Mouse (Mus musculus) midbrain, embryonic 11.5 days (tissue): Measurements from ENCODE around the gene Kif20b. TPM values are rescaled to one million over a fixed set of nuclear protein-coding genes. Genes with fewer than 3 reads are reported as not detected.

Source experiments
- ATAC-seq: fragments of 200-750 bp; cut with Nextera tagmentation; 2 replicates; pipeline ENCODE4 v1.8.0; 2017; ENCODE audit warnings: moderate TSS enrichment, moderate library complexity; ENCODE audit not compliant: low FRiP score
- DNase-seq: peaks from one replicate; pipeline ENCODE4 v3.0.0; 2015; ENCODE audit warnings: low spot score; ENCODE audit errors: missing footprints
- H3K27ac ChIP-seq: fragments of 300-500 bp; sonication (generic); 2 replicates; pipeline ENCODE4 v1.5.1; 2014; ENCODE audit warnings: low read depth, low read length
- H3K27me3 ChIP-seq: fragments of 300-500 bp; sonication (generic); 2 replicates; pipeline ENCODE4 v1.6.1; 2014; ENCODE audit warnings: mild to moderate bottlenecking, low read length, moderate library complexity, mixed read lengths; ENCODE audit not compliant: control insufficient read depth, insufficient read depth
- H3K36me3 ChIP-seq: fragments of 300-500 bp; sonication (generic); 2 replicates; pipeline ENCODE4 v1.6.1; 2014; ENCODE audit warnings: mild to moderate bottlenecking, low read length, moderate library complexity, mixed read lengths; ENCODE audit not compliant: control insufficient read depth, insufficient read depth
- H3K4me1 ChIP-seq: fragments of 300-500 bp; sonication (generic); 2 replicates; pipeline ENCODE4 v1.6.1; 2014; ENCODE audit warnings: low read length; ENCODE audit not compliant: control insufficient read depth, insufficient read depth
- H3K4me2 ChIP-seq: fragments of 300-500 bp; sonication (generic); 2 replicates; pipeline ENCODE4 v1.6.1; 2014; ENCODE audit warnings: mild to moderate bottlenecking, moderate library complexity
- H3K4me3 ChIP-seq: fragments of 300-500 bp; sonication (generic); 2 replicates; pipeline ENCODE4 v1.5.1; 2014; ENCODE audit warnings: low read depth, low read length
- H3K9ac ChIP-seq: fragments of 300-500 bp; sonication (generic); 2 replicates; pipeline ENCODE4 v1.6.1; 2014; ENCODE audit warnings: low read length
- H3K9me3 ChIP-seq: fragments of 300-500 bp; sonication (generic); 2 replicates; pipeline ENCODE4 v1.6.1; 2016; ENCODE audit warnings: low read length; ENCODE audit not compliant: control insufficient read depth
- WGBS: fragments of 180-500 bp; shearing (Covaris S2); extraction: QIAGEN DNeasy Blood & Tissue Kit; methylation state at CpG from one replicate; pipeline ENCODE4 v1.1.7; 2014; 5-methylcytosine and 5-hydroxymethylcytosine counted together
- polyA plus RNA-seq: library from polyadenylated mRNA; unstranded; fragments of >200 nt; fragmentation: Nextera tagmentation; extraction: Ambion mirVana; gene quantifications from 2 replicates; pipeline ENCODE4 v1.2.1, GENCODE M21; 2014

The Kif20b gene
- polyA plus RNA-seq, 1 experiment from 2014 or later = 66.6 TPM

- WGBS = 87% methylated on average over 4 of the region's 4 CpGs
- no peaks in the 10 kb centered on the region for H3K36me3 ChIP-seq
Measured at GRCm38 (mm10) chr19:34886324-34886723, 35.8 kb upstream of the Kif20b start.

DNA sequence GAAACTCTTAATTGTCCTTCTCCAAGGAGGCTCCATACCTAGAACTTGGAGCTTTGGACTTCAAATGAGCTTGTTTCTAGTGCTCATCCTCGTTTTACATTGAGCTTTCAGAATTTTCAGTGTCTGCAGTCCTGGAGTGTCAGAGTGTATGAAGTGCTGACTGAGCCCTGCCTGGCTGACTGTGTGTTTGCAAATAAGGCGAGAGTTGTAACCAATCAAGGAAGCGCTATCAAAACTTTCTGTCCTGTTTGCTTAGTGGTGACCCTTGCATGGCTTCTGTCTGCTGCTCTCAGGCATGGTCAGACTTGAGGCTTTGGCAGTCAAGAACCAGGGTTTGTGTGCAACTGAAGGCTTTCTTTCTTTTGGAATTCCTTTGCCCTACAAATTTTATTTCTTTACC, 31.2 kb upstream of the Kif20b start:
- Histone ChIP-seq H3K36me3 (no peaks in the 10 kb centered on the region), H3K9me3 (no peaks in the 10 kb centered on the region), H3K9ac (no peak overlapping the region), H3K4me2 (no peak overlapping the region), H3K27me3 (no peaks in the 10 kb centered on the region), H3K4me3 (no peak overlapping the region), H3K4me1 (no peaks in the 10 kb centered on the region), H3K27ac (no peak overlapping the region)
- no peak for DNase-seq
- 76% methylated on average over 3 of the region's 3 CpGs for WGBS
- no peak for ATAC-seq

More at GRCm38 (mm10) chr19:34886324-34886723, 35.8 kb upstream of the Kif20b start:
- Histone ChIP-seq H3K27me3 (no peaks in the 10 kb centered on the region), H3K9ac (no peak overlapping the region), H3K27ac (no peak overlapping the region), H3K4me1 (no peaks in the 10 kb centered on the region), H3K9me3 (no peaks in the 10 kb centered on the region), H3K4me2 (no peak overlapping the region), H3K4me3 (no peak overlapping the region)
- no peak for ATAC-seq
- DNase-seq = no peak

- DNase-seq = no peak
- Histone ChIP-seq H3K4me3 (no peak overlapping the region), H3K9ac (no peak overlapping the region), H3K27me3 (no peaks in the 10 kb centered on the region), H3K36me3 (no peaks in the 10 kb centered on the region), H3K27ac (no peak overlapping the region), H3K9me3 (no peaks in the 10 kb centered on the region), H3K4me2 (no peak overlapping the region), H3K4me1 (no peaks in the 10 kb centered on the region)
- WGBS = 93% methylated on average over 1 of the region's 1 CpGs
- ATAC-seq = no peak
Measured at GRCm38 (mm10) chr19:34891590-34891989, 30.6 kb upstream of the Kif20b start.

- H3K4me2 ChIP-seq = no peak overlapping the region
- H3K36me3 ChIP-seq = no peaks in the 10 kb centered on the region
- no peak for ATAC-seq
- H3K27me3 ChIP-seq = no peaks in the 10 kb centered on the region
- 84% methylated on average over 4 of the region's 4 CpGs for WGBS
- H3K9me3 ChIP-seq = no peaks in the 10 kb centered on the region
- no peaks in the 10 kb centered on the region for H3K4me1 ChIP-seq
- no peak for DNase-seq
- H3K27ac ChIP-seq = no peak overlapping the region
- H3K9ac ChIP-seq = no peak overlapping the region
- no peak overlapping the region for H3K4me3 ChIP-seq
Measured at GRCm38 (mm10) chr19:34895082-34895481, 27.1 kb upstream of the Kif20b start.

- H3K4me1 ChIP-seq = no peaks in the 10 kb centered on the region
- H3K4me3 ChIP-seq = no peak overlapping the region
- H3K27ac ChIP-seq = no peak overlapping the region
- H3K4me2 ChIP-seq = no peak overlapping the region
- ATAC-seq (no peak), DNase-seq (no peak)
- 93% methylated on average over 15 of the region's 15 CpGs for WGBS
- no peak overlapping the region for H3K9ac ChIP-seq
- H3K9me3 ChIP-seq = no peaks in the 10 kb centered on the region
- no peaks in the 10 kb centered on the region for H3K27me3 ChIP-seq
- H3K36me3 ChIP-seq = no peaks in the 10 kb centered on the region
Measured at GRCm38 (mm10) chr19:34897082-34897965, 24.8 kb upstream of the Kif20b start.

DNA sequence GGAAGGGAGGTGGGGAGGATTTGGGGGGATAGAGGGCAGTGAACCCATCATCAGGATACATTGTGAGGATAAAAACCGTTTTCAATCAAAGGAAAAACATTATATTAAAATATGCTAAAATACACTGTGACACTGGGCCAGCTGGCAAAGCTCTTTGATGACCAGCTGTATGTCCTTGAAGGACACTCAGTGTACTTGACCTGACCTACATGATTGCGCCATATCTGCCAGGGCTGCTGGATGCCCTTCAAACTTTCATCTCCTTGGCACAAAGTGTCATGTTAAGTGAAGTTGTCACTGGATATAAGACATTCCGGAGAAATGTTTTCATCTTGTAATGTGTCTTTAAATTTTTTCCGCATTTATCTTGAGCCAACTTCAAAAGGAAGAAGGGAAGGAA, 23.2 kb upstream of the Kif20b start:
- no peak for DNase-seq
- no peaks in the 10 kb centered on the region for H3K36me3 ChIP-seq
- no peaks in the 10 kb centered on the region for H3K9me3 ChIP-seq
- H3K9ac ChIP-seq = no peak overlapping the region
- no peak overlapping the region for H3K4me3 ChIP-seq
- no peak for ATAC-seq
- 88% methylated on average over 4 of the region's 4 CpGs for WGBS
- H3K4me1 ChIP-seq = no peaks in the 10 kb centered on the region
- H3K4me2 ChIP-seq = no peak overlapping the region
- H3K27ac ChIP-seq = no peak overlapping the region
- no peaks in the 10 kb centered on the region for H3K27me3 ChIP-seq

- no peaks in the 10 kb centered on the region for H3K4me1 ChIP-seq
- no peak overlapping the region for H3K4me2 ChIP-seq
- no peaks in the 10 kb centered on the region for H3K27me3 ChIP-seq
- WGBS = 93% methylated on average over 7 of the region's 7 CpGs
- no peak overlapping the region for H3K27ac ChIP-seq
- H3K9me3 ChIP-seq = no peaks in the 10 kb centered on the region
- no peaks in the 10 kb centered on the region for H3K36me3 ChIP-seq
- ATAC-seq (no peak), DNase-seq (no peak)
- H3K4me3 ChIP-seq = no peak overlapping the region
- no peak overlapping the region for H3K9ac ChIP-seq
Measured at GRCm38 (mm10) chr19:34901266-34901665, 20.9 kb upstream of the Kif20b start.

DNA sequence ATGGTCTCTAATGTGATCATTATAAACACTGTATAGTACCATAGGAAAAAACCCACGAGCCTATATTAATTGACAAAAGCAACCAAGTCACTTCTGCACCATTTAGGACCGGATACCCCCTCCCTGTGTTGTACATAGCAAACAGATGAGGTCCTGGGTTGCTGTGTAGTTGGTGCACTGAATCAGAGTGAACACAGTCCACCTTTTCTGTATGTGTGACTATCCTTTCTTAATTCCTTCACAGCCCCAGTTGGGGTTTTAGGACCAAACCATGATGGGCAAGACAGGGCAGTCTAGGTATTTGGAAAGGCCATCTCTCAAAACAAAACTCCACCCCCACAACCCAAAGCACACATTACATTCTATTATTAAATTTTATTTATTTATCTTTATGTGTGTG, 20.4 kb upstream of the Kif20b start:
- 85% methylated on average over 2 of the region's 2 CpGs for WGBS
- no peak overlapping the region for H3K27ac ChIP-seq
- no peak overlapping the region for H3K4me2 ChIP-seq
- no peaks in the 10 kb centered on the region for H3K4me1 ChIP-seq
- ATAC-seq = no peak
- no peak overlapping the region for H3K9ac ChIP-seq
- no peak overlapping the region for H3K4me3 ChIP-seq
- no peaks in the 10 kb centered on the region for H3K27me3 ChIP-seq
- H3K9me3 ChIP-seq = no peaks in the 10 kb centered on the region
- no peak for DNase-seq
- H3K36me3 ChIP-seq = no peaks in the 10 kb centered on the region

DNA sequence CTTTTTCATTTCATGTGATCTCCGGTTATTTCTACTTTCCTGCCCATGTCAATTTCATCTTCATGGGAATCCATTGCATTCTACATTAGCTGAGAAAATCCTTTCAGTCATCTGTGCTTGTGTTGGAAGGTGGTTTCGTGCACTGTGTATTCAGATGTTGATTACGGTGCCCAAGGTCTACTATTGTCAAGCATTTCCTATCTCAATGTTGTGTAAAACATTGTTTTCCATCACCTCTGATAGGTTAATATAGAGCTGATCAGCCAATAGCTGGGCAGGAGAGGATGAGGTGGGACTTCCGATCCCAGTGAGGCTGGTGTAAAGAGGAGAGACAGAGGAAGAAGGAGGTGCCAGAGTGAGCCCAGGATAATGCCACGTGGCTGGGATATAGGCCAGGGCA, 18.1 kb upstream of the Kif20b start:
- DNase-seq (no peak), ATAC-seq (no peak)
- Histone ChIP-seq H3K36me3 (no peaks in the 10 kb centered on the region), H3K4me1 (no peaks in the 10 kb centered on the region), H3K9me3 (no peaks in the 10 kb centered on the region), H3K4me2 (no peak overlapping the region), H3K27me3 (no peaks in the 10 kb centered on the region), H3K27ac (no peak overlapping the region), H3K4me3 (no peak overlapping the region), H3K9ac (no peak overlapping the region)
- WGBS = 83% methylated on average over 5 of the region's 5 CpGs
